Mouse (Mus musculus) left cerebral cortex, adult 8-10 months (tissue): ENCODE measurements around the gene Sec14l5. TPM values are rescaled to one million over a fixed set of nuclear protein-coding genes. Genes with fewer than 3 reads are reported as not detected.

ENCODE experiments used
- DNase-seq, 2 experiments: peaks; one replicate each; pipeline ENCODE4 v3.0.0; 2022; ENCODE audit warnings: low spot score in 2 of 2
- total RNA-seq, 4 experiments: library from RNA; stranded (reverse); gene quantifications; 2 replicates each; pipeline ENCODE4 v1.2.4; 2022

Gene Sec14l5
- 10 to 100 TPM in 1 of 4 experiments, 1 to 10 TPM in 3; 8.5 to 11.0 (median 8.9) TPM for total RNA-seq

GRCm38 (mm10) chr16:5147037-5147385, at the start of gene Sec14l5:
TSS of gene Sec14l5 (plus strand) at chr16:5147109.
- peak in 1 of 2 experiments; percentile 30 for DNase-seq

GRCm38 (mm10) chr16:5101000-5101399, 45.9 kb upstream of the Sec14l5 start:
- no peak for DNase-seq

- no peak for DNase-seq
Measured at GRCm38 (mm10) chr16:5109877-5110276, 37.0 kb upstream of the Sec14l5 start.

- DNase-seq: no peak
Measured at GRCm38 (mm10) chr16:5111021-5111420, 35.9 kb upstream of the Sec14l5 start.

GRCm38 (mm10) chr16:5113002-5113550, 33.8 kb upstream of the Sec14l5 start:
- DNase-seq: no peak

GRCm38 (mm10) chr16:5113582-5113981, 33.3 kb upstream of the Sec14l5 start:
- DNase-seq: no peak

GRCm38 (mm10) chr16:5119385-5119784, 27.5 kb upstream of the Sec14l5 start:
- DNase-seq: no peak

- DNase-seq: no peak
Measured at GRCm38 (mm10) chr16:5119845-5120244, 27.1 kb upstream of the Sec14l5 start.

- DNase-seq: no peak
Measured at GRCm38 (mm10) chr16:5123476-5123875, 23.4 kb upstream of the Sec14l5 start.

- no peak for DNase-seq
Measured at GRCm38 (mm10) chr16:5130196-5130595, 16.7 kb upstream of the Sec14l5 start.

- no peak for DNase-seq
Measured at GRCm38 (mm10) chr16:5130766-5131165, 16.1 kb upstream of the Sec14l5 start.

- DNase-seq: no peak
Measured at GRCm38 (mm10) chr16:5131251-5131922, 15.5 kb upstream of the Sec14l5 start.

GRCm38 (mm10) chr16:5132401-5132801, 14.5 kb upstream of the Sec14l5 start, which contains the start of gene Ppl:
TSS of gene Ppl (minus strand) at chr16:5132421.
- no peak for DNase-seq

GRCm38 (mm10) chr16:5134623-5135330, 12.1 kb upstream of the Sec14l5 start:
- peak; percentile 29 to 68 for DNase-seq

GRCm38 (mm10) chr16:5135551-5136261, 11.2 kb upstream of the Sec14l5 start:
- no peak for DNase-seq

GRCm38 (mm10) chr16:5136505-5136904, 10.4 kb upstream of the Sec14l5 start:
- no peak for DNase-seq

GRCm38 (mm10) chr16:5137006-5137540, 9.8 kb upstream of the Sec14l5 start:
- no peak for DNase-seq

- no peak for DNase-seq
Measured at GRCm38 (mm10) chr16:5139741-5140140, 7.2 kb upstream of the Sec14l5 start.

GRCm38 (mm10) chr16:5145570-5145969, 1.3 kb upstream of the Sec14l5 start:
- DNase-seq: peak; percentile 55 to 60

GRCm38 (mm10) chr16:5146367-5147036, 407 bp upstream of the Sec14l5 start:
- DNase-seq: peak in 1 of 2 experiments; percentile 47

GRCm38 (mm10) chr16:5150544-5150943, 3.6 kb downstream of the Sec14l5 start:
- DNase-seq: peak in 1 of 2 experiments; percentile 44
